Mouse (Mus musculus): ENCODE measurements around the gene Npc1l1. TPM values are rescaled to one million over a fixed set of nuclear protein-coding genes. Genes with fewer than 3 reads are reported as not detected.

Gene Npc1l1
- polyA plus RNA-seq, 1 experiment from 2014 or later = 0.12 TPM

GRCm38 (mm10) chr11:6216834-6217233 is 13.1 kb downstream of the Npc1l1 start:
- H3K27ac ChIP-seq (ENCODE audit: low read length) = no peak overlapping the region
- H3K9me3 ChIP-seq (ENCODE audit: low read length) = no peaks in the 10 kb centered on the region
- H3K4me2 ChIP-seq (replicated peaks; ENCODE audit: low read depth, low read length) = no peak overlapping the region
- H3K27me3 ChIP-seq (ENCODE audit: insufficient read depth, low read length) = no peaks in the 10 kb centered on the region
- H3K36me3 ChIP-seq (ENCODE audit: insufficient read depth, low read length) = no peaks in the 10 kb centered on the region
- no peaks in the 10 kb centered on the region for H3K4me1 ChIP-seq (ENCODE audit: insufficient read depth, low read length)
- WGBS = 58% methylated on average over 3 of the region's 3 CpGs
- H3K9ac ChIP-seq (replicated peaks; ENCODE audit: low read length) = no peak overlapping the region
- no peak overlapping the region for H3K4me3 ChIP-seq (ENCODE audit: low read length)
- no peak for ATAC-seq (ENCODE audit: low FRiP score, low TSS enrichment)

DNA sequence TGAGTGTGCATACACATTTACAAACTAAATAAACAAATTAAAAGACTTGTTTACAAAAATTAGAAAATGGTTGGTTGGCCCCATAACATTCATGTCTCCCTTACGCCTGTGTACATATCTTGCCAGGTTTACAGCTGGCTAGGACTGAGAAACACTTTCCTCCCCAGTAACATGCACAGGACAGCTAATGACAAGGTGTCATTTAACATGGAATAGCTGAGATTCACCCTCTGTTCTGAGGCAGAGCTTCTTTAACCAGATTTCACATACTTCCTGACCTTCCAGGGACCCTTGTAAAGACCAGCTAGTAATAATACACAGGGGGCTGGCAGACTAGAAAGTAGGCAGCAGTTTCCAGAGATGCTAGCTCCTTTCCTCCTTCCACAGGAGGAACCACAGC is 21.8 kb downstream of the Npc1l1 start:
- Histone ChIP-seq H3K4me2 (replicated peaks; ENCODE audit: low read depth, low read length) (no peak overlapping the region), H3K9me3 (ENCODE audit: low read length) (peaks cover 7% of the 10 kb centered on the region), H3K36me3 (ENCODE audit: insufficient read depth, low read length) (no peaks in the 10 kb centered on the region), H3K9ac (replicated peaks; ENCODE audit: low read length) (no peak overlapping the region), H3K27ac (ENCODE audit: low read length) (no peak overlapping the region), H3K27me3 (ENCODE audit: insufficient read depth, low read length) (no peaks in the 10 kb centered on the region), H3K4me1 (ENCODE audit: insufficient read depth, low read length) (no peaks in the 10 kb centered on the region), H3K4me3 (ENCODE audit: low read length) (no peak overlapping the region)
- no peak for ATAC-seq (ENCODE audit: low FRiP score, low TSS enrichment)
- 91% methylated on average over 1 of the region's 1 CpGs for WGBS

GRCm38 (mm10) chr11:6207090-6207489 is 22.9 kb downstream of the Npc1l1 start:
- no peak overlapping the region for H3K4me2 ChIP-seq (replicated peaks; ENCODE audit: low read depth, low read length)
- no peak overlapping the region for H3K27ac ChIP-seq (ENCODE audit: low read length)
- H3K9ac ChIP-seq (replicated peaks; ENCODE audit: low read length) = no peak overlapping the region
- WGBS = 80% methylated on average over 2 of the region's 2 CpGs
- H3K4me3 ChIP-seq (ENCODE audit: low read length) = no peak overlapping the region
- H3K9me3 ChIP-seq (ENCODE audit: low read length) = peaks cover 7% of the 10 kb centered on the region
- no peak for ATAC-seq (ENCODE audit: low FRiP score, low TSS enrichment)
- no peaks in the 10 kb centered on the region for H3K27me3 ChIP-seq (ENCODE audit: insufficient read depth, low read length)
- H3K4me1 ChIP-seq (ENCODE audit: insufficient read depth, low read length) = no peaks in the 10 kb centered on the region
- no peaks in the 10 kb centered on the region for H3K36me3 ChIP-seq (ENCODE audit: insufficient read depth, low read length)

DNA sequence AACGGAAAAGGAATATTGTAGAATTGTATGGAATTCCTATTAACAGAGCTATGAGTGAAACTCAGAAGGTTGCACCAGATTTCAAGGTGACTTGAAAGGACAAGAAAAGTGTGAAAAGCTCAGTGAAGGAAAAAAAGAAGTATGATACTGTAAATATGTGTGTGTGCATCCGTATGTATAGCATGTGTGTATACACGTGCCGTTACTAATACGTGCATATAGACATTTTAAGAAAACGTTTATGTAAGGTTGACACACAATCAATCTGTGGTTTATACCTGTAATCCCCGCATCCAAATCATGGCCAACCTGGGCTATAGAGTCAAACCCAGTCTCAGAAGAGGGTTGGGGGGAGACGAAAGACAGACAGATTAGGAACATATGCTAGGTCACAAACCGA is 29.4 kb downstream of the Npc1l1 start:
- no peak for ATAC-seq (ENCODE audit: low FRiP score, low TSS enrichment)
- 26% methylated on average over 9 of the region's 9 CpGs for whole genome bisulfite sequencing
- Histone ChIP-seq H3K4me3 (ENCODE audit: low read length) (peak overlapping the region; percentile 93), H3K36me3 (ENCODE audit: insufficient read depth, low read length) (no peaks in the 10 kb centered on the region), H3K9ac (replicated peaks; ENCODE audit: low read length) (peak overlapping the region; percentile 89), H3K9me3 (ENCODE audit: low read length) (peaks cover under 1% of the 10 kb centered on the region), H3K4me1 (ENCODE audit: insufficient read depth, low read length) (peaks cover 15% of the 10 kb centered on the region), H3K27ac (ENCODE audit: low read length) (peak overlapping the region; percentile 99), H3K27me3 (ENCODE audit: insufficient read depth, low read length) (no peaks in the 10 kb centered on the region), H3K4me2 (replicated peaks; ENCODE audit: low read depth, low read length) (peak overlapping the region; percentile 66)

DNA sequence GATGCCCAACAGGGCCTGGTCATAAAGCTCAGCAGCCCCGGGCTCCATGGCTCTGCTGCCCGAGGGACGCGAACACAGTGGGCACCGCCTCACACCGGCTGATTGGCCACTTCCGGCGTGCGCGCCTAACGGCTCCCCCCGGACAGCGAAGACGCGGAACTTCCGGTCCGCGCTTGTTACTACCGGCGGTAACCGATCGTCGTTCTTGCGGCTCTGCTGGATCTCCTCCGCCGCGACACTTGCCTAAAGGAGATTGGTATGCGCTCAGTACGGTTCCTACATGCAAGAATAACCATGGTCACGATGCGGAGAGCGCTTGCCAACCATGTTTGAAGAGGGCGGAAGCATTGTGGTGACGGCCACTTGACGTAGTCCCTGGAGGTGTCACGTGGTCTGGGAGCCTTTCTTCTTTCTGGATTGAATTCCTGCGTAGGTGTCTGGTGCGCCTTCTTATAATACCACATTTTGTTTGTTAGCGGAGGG is 29.8 kb downstream of the Npc1l1 start, which contains the start of gene Nudcd3:
TSS of gene Nudcd3 (minus strand) at position 329 of the 483 bp plus-strand sequence.
- under 1% methylated on average over 39 of the region's 39 CpGs for WGBS
- Histone ChIP-seq H3K27me3 (ENCODE audit: insufficient read depth, low read length) (no peaks in the 10 kb centered on the region), H3K9me3 (ENCODE audit: low read length) (no peaks in the 10 kb centered on the region), H3K27ac (ENCODE audit: low read length) (peak within 1 kb of the TSS; percentile 99), H3K4me3 (ENCODE audit: low read length) (peak within 1 kb of the TSS; percentile 93), H3K4me1 (ENCODE audit: insufficient read depth, low read length) (peaks cover 15% of the 10 kb centered on the region), H3K4me2 (replicated peaks; ENCODE audit: low read depth, low read length) (peak within 1 kb of the TSS; percentile 66), H3K9ac (replicated peaks; ENCODE audit: low read length) (peak within 1 kb of the TSS; percentile 89), H3K36me3 (ENCODE audit: insufficient read depth, low read length) (no peaks in the 10 kb centered on the region)
- peak; percentile 96 for ATAC-seq (ENCODE audit: low FRiP score, low TSS enrichment)

DNA sequence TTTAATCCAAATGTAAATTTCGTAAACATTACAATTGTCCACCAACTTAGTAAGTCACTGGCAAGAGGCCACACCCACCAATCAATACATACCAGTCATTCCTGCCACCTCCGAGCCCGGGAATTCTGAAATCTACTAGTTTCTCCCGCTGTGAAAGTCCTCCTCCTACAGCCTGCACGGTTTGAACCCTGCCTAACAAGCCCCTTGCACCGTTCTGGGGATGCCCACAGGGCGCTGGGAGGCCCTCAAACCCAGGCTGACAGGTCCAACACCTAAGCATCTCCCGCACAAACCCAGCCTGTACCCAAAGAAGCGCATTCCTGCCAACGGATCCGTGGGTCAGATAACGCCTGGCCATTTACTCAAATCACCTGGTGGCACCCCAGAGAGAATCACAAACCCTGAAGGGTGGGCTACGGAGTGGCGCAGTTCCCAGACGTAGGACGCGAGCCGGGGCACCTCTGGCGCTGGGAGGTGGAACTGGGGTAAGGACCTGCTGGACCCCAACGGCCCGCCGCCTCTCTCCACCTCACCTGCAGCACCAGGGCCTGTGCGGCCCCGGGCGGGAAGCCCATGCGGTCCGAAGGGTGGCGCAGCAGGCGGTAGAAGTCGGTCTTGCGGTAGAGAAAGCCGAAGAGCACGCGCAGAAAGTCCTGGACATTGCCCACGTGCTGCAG is 30.4 kb downstream of the Npc1l1 start, which contains the start of gene A730071L15Rik:
TSS of gene A730071L15Rik (plus strand) at position 620 of the 677 bp plus-strand sequence.
- WGBS = 1% methylated on average over 35 of the region's 35 CpGs
- H3K4me2 ChIP-seq (replicated peaks; ENCODE audit: low read depth, low read length) = peak within 1 kb of the TSS; percentile 66
- H3K4me1 ChIP-seq (ENCODE audit: insufficient read depth, low read length) = peaks cover 15% of the 10 kb centered on the region
- peak; percentile 80 for ATAC-seq (ENCODE audit: low FRiP score, low TSS enrichment)
- peak within 1 kb of the TSS; percentile 89 for H3K9ac ChIP-seq (replicated peaks; ENCODE audit: low read length)
- H3K4me3 ChIP-seq (ENCODE audit: low read length) = peak within 1 kb of the TSS; percentile 93
- peak within 1 kb of the TSS; percentile 99 for H3K27ac ChIP-seq (ENCODE audit: low read length)
- no peaks in the 10 kb centered on the region for H3K36me3 ChIP-seq (ENCODE audit: insufficient read depth, low read length)
- H3K9me3 ChIP-seq (ENCODE audit: low read length) = no peaks in the 10 kb centered on the region
- H3K27me3 ChIP-seq (ENCODE audit: insufficient read depth, low read length) = no peaks in the 10 kb centered on the region

DNA sequence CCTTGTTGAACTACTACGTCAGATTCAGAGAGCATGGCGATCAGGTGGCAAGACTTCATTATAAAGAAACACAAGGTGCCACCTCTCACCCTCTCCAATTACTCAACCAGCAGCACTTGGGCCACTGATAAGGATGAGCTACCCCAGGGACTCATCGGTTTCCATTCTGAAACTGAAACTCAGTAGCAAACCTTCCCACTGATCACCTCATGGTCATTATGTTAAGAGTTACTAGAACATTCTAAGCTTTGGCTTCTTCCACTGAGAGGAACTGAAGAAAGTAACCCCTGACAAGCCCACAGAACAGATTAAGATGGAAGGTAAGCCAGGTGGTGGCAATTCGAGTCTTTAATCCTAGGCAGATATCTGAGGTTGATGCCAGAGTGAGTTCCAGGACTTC is 31.5 kb downstream of the Npc1l1 start:
- H3K4me3 ChIP-seq (ENCODE audit: low read length) = 0 out of 2 replicates have a peak overlapping the region, but pooled peaks have one; percentile 93
- ATAC-seq (ENCODE audit: low FRiP score, low TSS enrichment) = no peak
- H3K27ac ChIP-seq (ENCODE audit: low read length) = no peak overlapping the region
- H3K9me3 ChIP-seq (ENCODE audit: low read length) = no peaks in the 10 kb centered on the region
- WGBS = 85% methylated on average over 4 of the region's 4 CpGs
- H3K27me3 ChIP-seq (ENCODE audit: insufficient read depth, low read length) = no peaks in the 10 kb centered on the region
- H3K4me2 ChIP-seq (replicated peaks; ENCODE audit: low read depth, low read length) = peak overlapping the region; percentile 66; the same call in 1 of the 2 replicates
- no peak overlapping the region for H3K9ac ChIP-seq (replicated peaks; ENCODE audit: low read length)
- no peaks in the 10 kb centered on the region for H3K36me3 ChIP-seq (ENCODE audit: insufficient read depth, low read length)
- H3K4me1 ChIP-seq (ENCODE audit: insufficient read depth, low read length) = peaks cover 15% of the 10 kb centered on the region

GRCm38 (mm10) chr11:6196780-6197179 is 33.2 kb downstream of the Npc1l1 start:
- no peak overlapping the region for H3K4me3 ChIP-seq (ENCODE audit: low read length)
- WGBS = 91% methylated on average over 8 of the region's 8 CpGs
- H3K9ac ChIP-seq (replicated peaks; ENCODE audit: low read length) = no peak overlapping the region
- ATAC-seq (ENCODE audit: low FRiP score, low TSS enrichment) = no peak
- H3K4me2 ChIP-seq (replicated peaks; ENCODE audit: low read depth, low read length) = no peak overlapping the region
- no peak overlapping the region for H3K27ac ChIP-seq (ENCODE audit: low read length)
- no peaks in the 10 kb centered on the region for H3K9me3 ChIP-seq (ENCODE audit: low read length)
- peaks cover 7% of the 10 kb centered on the region for H3K36me3 ChIP-seq (ENCODE audit: insufficient read depth, low read length)
- H3K4me1 ChIP-seq (ENCODE audit: insufficient read depth, low read length) = peaks cover 15% of the 10 kb centered on the region
- no peaks in the 10 kb centered on the region for H3K27me3 ChIP-seq (ENCODE audit: insufficient read depth, low read length)

- Histone ChIP-seq H3K4me2 (replicated peaks; ENCODE audit: low read depth, low read length) (no peak overlapping the region), H3K27me3 (ENCODE audit: insufficient read depth, low read length) (no peaks in the 10 kb centered on the region), H3K4me3 (ENCODE audit: low read length) (no peak overlapping the region), H3K4me1 (ENCODE audit: insufficient read depth, low read length) (peaks cover 12% of the 10 kb centered on the region), H3K9me3 (ENCODE audit: low read length) (no peaks in the 10 kb centered on the region), H3K36me3 (ENCODE audit: insufficient read depth, low read length) (peaks cover 6% of the 10 kb centered on the region), H3K27ac (ENCODE audit: low read length) (no peak overlapping the region), H3K9ac (replicated peaks; ENCODE audit: low read length) (no peak overlapping the region)
- peak; percentile 57; the same call in 1 of the 2 replicates for ATAC-seq (ENCODE audit: low FRiP score, low TSS enrichment)
- WGBS = 5% methylated on average over 2 of the region's 2 CpGs
These were observed 42.1 kb downstream of the Npc1l1 start for GRCm38 (mm10) chr11:6187878-6188277.

GRCm38 (mm10) chr11:6187399-6187798 is 42.5 kb downstream of the Npc1l1 start:
- Histone ChIP-seq H3K9ac (replicated peaks; ENCODE audit: low read length) (no peak overlapping the region), H3K9me3 (ENCODE audit: low read length) (no peaks in the 10 kb centered on the region), H3K4me1 (ENCODE audit: insufficient read depth, low read length) (peaks cover 12% of the 10 kb centered on the region), H3K4me3 (ENCODE audit: low read length) (no peak overlapping the region), H3K4me2 (replicated peaks; ENCODE audit: low read depth, low read length) (no peak overlapping the region), H3K36me3 (ENCODE audit: insufficient read depth, low read length) (0 out of 2 replicates have a peak, but pooled peaks cover 3% of the 10 kb centered on the region), H3K27ac (ENCODE audit: low read length) (no peak overlapping the region), H3K27me3 (ENCODE audit: insufficient read depth, low read length) (no peaks in the 10 kb centered on the region)
- no peak for ATAC-seq (ENCODE audit: low FRiP score, low TSS enrichment)
- 67% methylated on average over 3 of the region's 3 CpGs for WGBS
